Mouse (Mus musculus) Patski (cell line): ENCODE results near the gene Vpreb3. TPM values are rescaled to one million over a fixed set of nuclear protein-coding genes. Genes with fewer than 3 reads are reported as not detected.

Source experiments
- ATAC-seq: fragments of 100-300 bp; one replicate; pipeline ENCODE4 v1.8.0; 2021
- CTCF ChIA-PET: fragments of 350-600 bp; sonication (Branson Sonifier 250); formaldehyde crosslinking; loops from one replicate; lab custom pipeline; 2022; ENCODE audit warnings: inconsistent platforms; lab: Charles Lee
- POLR2A ChIA-PET: fragments of 350-600 bp; sonication (Branson Sonifier 250); formaldehyde crosslinking; loops from one replicate; lab custom pipeline; 2022; ENCODE audit warnings: antibody characterized with exemption, inconsistent platforms; lab: Charles Lee
- DNase-seq: peaks from one replicate; pipeline ENCODE4 v3.0.0-alpha.2; 2011; ENCODE audit warnings: low read depth, low spot score
- H3K27me3 ChIP-seq: fragments of 371-371 bp; one replicate; pipeline ENCODE4 v1.5.1; 2021
- CTCF ChIP-seq: fragments of 100-300 bp; IDR thresholded peaks from one replicate; pipeline ENCODE4 v1.5.1; 2021
- in situ Hi-C: fragments of 300-500 bp; cut with MboI; formaldehyde crosslinking; loops from 3 replicates; pipeline ENCODE4 v1.11.1; 2018; ENCODE audit warnings: low pct_unique_long_range_greater_than_20kb, mixed read lengths
- polyA plus RNA-seq: library from polyadenylated mRNA; unstranded; gene quantifications from one replicate; pipeline ENCODE4 v1.2.3, GENCODE M21; 2021

The Vpreb3 gene
- polyA plus RNA-seq, 1 experiment from 2014 or later: not detected

GRCm38 (mm10) chr10:75910698-75911097 lies 32.2 kb upstream of the Vpreb3 start:
- ATAC-seq (no peak), DNase-seq (no peak)
- ChIA-PET CTCF (interaction anchor here (1.4 to 1.8 kb wide), 2 partner anchors 9 to 21 kb away, joined by 3 to 4 read pairs; no protein-coding TSS in a partner anchor), POLR2A (interaction anchor here (1.0 kb wide), 1 partner anchor 11 kb away, joined by 3 read pairs; the partner anchor contains the start of gene Smarcb1)
- no peak for TF ChIP-seq CTCF
- in situ Hi-C loops: no loop called here
- no peaks in the 10 kb centered on the region for H3K27me3 ChIP-seq

GRCm38 (mm10) chr10:75913013-75913589 lies 29.8 kb upstream of the Vpreb3 start:
- CTCF ChIA-PET: no interaction called here
- no peak for TF ChIP-seq CTCF
- in situ Hi-C loops: no loop called here
- POLR2A ChIA-PET: interaction anchor here (1.3 kb wide), 1 partner anchor 9 kb away, joined by 4 read pairs; the partner anchor contains the start of gene Smarcb1
- ATAC-seq: no peak
- no peaks in the 10 kb centered on the region for H3K27me3 ChIP-seq
- DNase-seq: no peak

GRCm38 (mm10) chr10:75915557-75915956 lies 27.3 kb upstream of the Vpreb3 start:
- ChIA-PET POLR2A (no interaction called here), CTCF (interaction anchor here (1.5 to 1.6 kb wide), 2 partner anchors 11 kb away, joined by 4 read pairs; no protein-coding TSS in a partner anchor)
- H3K27me3 ChIP-seq: no peaks in the 10 kb centered on the region
- in situ Hi-C loops: no loop called here
- ATAC-seq (no peak), DNase-seq (no peak)
- TF ChIP-seq CTCF: no peak

- TF ChIP-seq CTCF: no peak
- ChIA-PET POLR2A (no interaction called here), CTCF (interaction anchor here (2.7 kb wide), 1 partner anchor 12 kb away, joined by 8 read pairs; no protein-coding TSS in a partner anchor)
- in situ Hi-C loops: no loop called here
- ATAC-seq (no peak), DNase-seq (no peak)
- no peaks in the 10 kb centered on the region for H3K27me3 ChIP-seq
These were observed 26.0 kb upstream of the Vpreb3 start for GRCm38 (mm10) chr10:75916840-75917239.

- no peak for ATAC-seq
- DNase-seq: no peak
- in situ Hi-C loops: no loop called here
- POLR2A ChIA-PET: interaction anchor here (1.1 kb wide), 1 partner anchor 13 kb away, joined by 4 read pairs; the partner anchor contains the start of gene Chchd10
- no peaks in the 10 kb centered on the region for H3K27me3 ChIP-seq
- TF ChIP-seq CTCF: no peak
- CTCF ChIA-PET: interaction anchor here (0.8 to 2.7 kb wide), 2 partner anchors 14 to 19 kb away, joined by 3 to 8 read pairs; no protein-coding TSS in a partner anchor
These were observed 23.8 kb upstream of the Vpreb3 start for GRCm38 (mm10) chr10:75919026-75919425.

- CTCF ChIA-PET: interaction anchor here (0.9 to 2.3 kb wide), 2 partner anchors 9 to 30 kb away, joined by 3 to 7 read pairs; no protein-coding TSS in a partner anchor
- ATAC-seq: peak; percentile 61
- peak; percentile 62 for DNase-seq
- POLR2A ChIA-PET: interaction anchor here (0.7 to 2.7 kb wide), 8 partner anchors 8 to 175 kb away, joined by 3 to 29 read pairs (median 4); partner anchors contain the start of genes Chchd10 and Mmp11
- no peak for TF ChIP-seq CTCF
- no peaks in the 10 kb centered on the region for H3K27me3 ChIP-seq
- in situ Hi-C loops: no loop called here
These were observed 21.7 kb upstream of the Vpreb3 start, which contains the start of gene Smarcb1 for GRCm38 (mm10) chr10:75921026-75921725. Gene Smarcb1 (minus strand): TSS chr10:75921617.

- DNase-seq (no peak), ATAC-seq (peak; percentile 49)
- H3K27me3 ChIP-seq: no peaks in the 10 kb centered on the region
- TF ChIP-seq CTCF: no peak
- ChIA-PET CTCF (interaction anchor here (0.9 to 2.3 kb wide), 4 partner anchors 8 to 30 kb away, joined by 3 to 7 read pairs (median 4); no protein-coding TSS in a partner anchor), POLR2A (interaction anchor here (0.7 to 2.7 kb wide), 7 partner anchors 9 to 176 kb away, joined by 3 to 29 read pairs (median 4); partner anchors contain the start of genes Chchd10 and Mmp11)
- in situ Hi-C loops: no loop called here
These were observed 20.9 kb upstream of the Vpreb3 start for GRCm38 (mm10) chr10:75921726-75922560.

GRCm38 (mm10) chr10:75924324-75924723 lies 18.5 kb upstream of the Vpreb3 start:
- TF ChIP-seq CTCF: no peak
- in situ Hi-C loops: no loop called here
- CTCF ChIA-PET: interaction anchor here (1.2 kb wide), 1 partner anchor 9 kb away, joined by 5 read pairs; the partner anchor contains the start of gene Chchd10

GRCm38 (mm10) chr10:75926396-75926795 lies 16.5 kb upstream of the Vpreb3 start:
- TF ChIP-seq CTCF: no peak
- in situ Hi-C loops: no loop called here
- ChIA-PET POLR2A (no interaction called here), CTCF (interaction anchor here (1.2 to 2.1 kb wide), 2 partner anchors 11 to 17 kb away, joined by 3 to 4 read pairs; no protein-coding TSS in a partner anchor)
- DNase-seq (no peak), ATAC-seq (no peak)
- no peaks in the 10 kb centered on the region for H3K27me3 ChIP-seq

More at GRCm38 (mm10) chr10:75924324-75924723, 18.5 kb upstream of the Vpreb3 start:
- ATAC-seq (no peak), DNase-seq (no peak)
- no peaks in the 10 kb centered on the region for H3K27me3 ChIP-seq
- POLR2A ChIA-PET: no interaction called here
